ENCODE assay signal across 20 mouse cellular contexts in genomic region chr2:4858161-4858560, GRCm38 (mm10). TPM values are rescaled to one million over a fixed set of nuclear protein-coding genes. Genes with fewer than 3 reads are reported as not detected.
DNase-seq lines count a peak whose midpoint lies in the region; ATAC-seq lines count a peak whose summit lies in the region.
"Had no signal": no experiment of that assay in that cellular context is flagged by ENCODE, and none has a peak within 500 bp of the region (broad histone marks: within the 10 kb centered on the region; RNA-seq: fewer than 3 reads in every experiment).

No protein-coding gene starts in this region.

- H3K4me2 ChIP-seq in kidney, embryonic 15.5 days, result no peak overlapping the region
- H3K4me2 ChIP-seq: embryonic facial prominence, embryonic 12.5 days; forebrain, embryonic 12.5 days; heart, embryonic 13.5 days; hindbrain, embryonic 12.5 days had no signal

- 61% methylated on average over 10 of the region's 10 CpGs for WGBS in kidney, embryonic 15.5 days

- no peak overlapping the region for H3K9ac ChIP-seq in kidney, embryonic 15.5 days
- H3K9ac ChIP-seq: embryonic facial prominence, embryonic 12.5 days; forebrain, embryonic 12.5 days; heart, embryonic 13.5 days; hindbrain, embryonic 12.5 days had no signal

- H3K4me3 ChIP-seq in kidney, embryonic 15.5 days (replicated peaks), result no peak overlapping the region
- H3K4me3 ChIP-seq: embryonic facial prominence, embryonic 12.5 days; forebrain, embryonic 12.5 days; heart, embryonic 13.5 days; hindbrain, embryonic 12.5 days had no signal

- H3K4me1 ChIP-seq in kidney, embryonic 15.5 days, result peaks cover 3% of the 10 kb centered on the region
- H3K4me1 ChIP-seq: embryonic facial prominence, embryonic 12.5 days; forebrain, embryonic 12.5 days; heart, embryonic 13.5 days had no signal

- ATAC-seq in kidney, embryonic 15.5 days (replicated peaks; ENCODE audit: low FRiP score), result peak; percentile 37; the same call in 1 of the 2 replicates
- ATAC-seq: forebrain, embryonic 16.5 days; hindbrain, embryonic 16.5 days; inflammation-experienced regulatory T-cells, adult 6 months had no signal

- no peak overlapping the region for H3K27ac ChIP-seq in kidney, embryonic 15.5 days
- H3K27ac ChIP-seq: embryonic facial prominence, embryonic 12.5 days; forebrain, embryonic 12.5 days; heart, embryonic 13.5 days; hindbrain, embryonic 12.5 days had no signal

- DNase-seq in embryo, embryonic 11 days, result peak; percentile 30
- DNase-seq in embryo, embryonic 10.5 days (ENCODE audit: low spot score), result no peak
- DNase-seq in kidney, adult 8-10 months, result no peak
- peak; percentile 38 for DNase-seq in NIH3T3 (ENCODE audit: low read depth)
- peak; percentile 67 for DNase-seq in retina, postnatal 1 day
- DNase-seq in frontal cortex, postnatal 25 days (ENCODE audit: low spot score in 2 of 2), result no peak
- DNase-seq: adrenal gland, adult 2 months; adrenal gland, postnatal 25 days; cerebellum, adult 2 months; cerebellum, postnatal 14 days; gastrocnemius, postnatal 14 days; heart, postnatal 4 days had no signal

- H3K27me3 ChIP-seq in kidney, embryonic 15.5 days, result no peaks in the 10 kb centered on the region
- H3K27me3 ChIP-seq: embryonic facial prominence, embryonic 12.5 days; forebrain, embryonic 12.5 days; heart, embryonic 13.5 days; hindbrain, embryonic 12.5 days had no signal

- no peaks in the 10 kb centered on the region for H3K9me3 ChIP-seq in kidney, embryonic 15.5 days (replicated peaks)
- H3K9me3 ChIP-seq: embryonic facial prominence, embryonic 12.5 days; forebrain, embryonic 12.5 days; hindbrain, embryonic 12.5 days had no signal

- H3K36me3 ChIP-seq in kidney, embryonic 15.5 days, result no peaks in the 10 kb centered on the region
- H3K36me3 ChIP-seq: embryonic facial prominence, embryonic 12.5 days; forebrain, embryonic 12.5 days; heart, embryonic 13.5 days; hindbrain, embryonic 12.5 days had no signal

RNA-seq across cellular contexts. Expression of gene Sephs1, which starts 23.2 kb away (rescaled TPM):
- 83.5 and 84.2 TPM in 2 replicates for polyA plus RNA-seq in kidney, embryonic 15.5 days (2015; fragmentation: Nextera tagmentation; extraction: Ambion mirVana)

Comparison
In these comparisons a context has a peak if more than half of its experiments do, and no peak if none do; other contexts are left out.
1. DNase-seq: peak in embryo, embryonic 11 days (single experiment), NIH3T3 (single experiment) and retina, postnatal 1 day (single experiment); none in embryo, embryonic 10.5 days (single experiment), kidney, adult 8-10 months (0 of 2) and frontal cortex, postnatal 25 days (0 of 2).